Mouse (Mus musculus) cerebellum, adult (tissue): ENCODE results near the gene Pfkfb4.

Source experiments
- ATAC-seq: cut with Nextera tagmentation; 2 replicates; pipeline ENCODE4 v1.9.2; 2017; ENCODE audit warnings: mild to moderate bottlenecking, moderate library complexity, mixed read lengths; ENCODE audit not compliant: insufficient number of reproducible peaks, low FRiP score, low TSS enrichment

Pfkfb4 gene

GRCm38 (mm10) chr9:109055271-109056030, 63.9 kb downstream of the Pfkfb4 start:
- no peak for ATAC-seq

GRCm38 (mm10) chr9:109056081-109056690, 64.6 kb downstream of the Pfkfb4 start:
- ATAC-seq: no peak

- ATAC-seq: no peak
Measured at GRCm38 (mm10) chr9:109056916-109057315, 65.3 kb downstream of the Pfkfb4 start.

- ATAC-seq: no peak
Measured at GRCm38 (mm10) chr9:109057543-109057942, 66.0 kb downstream of the Pfkfb4 start.

GRCm38 (mm10) chr9:109058006-109058765, 66.6 kb downstream of the Pfkfb4 start:
- ATAC-seq: no peak

- peak; percentile 69 for ATAC-seq
Measured at GRCm38 (mm10) chr9:109059136-109059903, 67.7 kb downstream of the Pfkfb4 start, which contains the start of gene Trex1. Trex1 (minus strand) TSS chr9:109059734.

- ATAC-seq: no peak
Measured at GRCm38 (mm10) chr9:109060184-109060897, 68.8 kb downstream of the Pfkfb4 start.

GRCm38 (mm10) chr9:109060898-109061295, 69.3 kb downstream of the Pfkfb4 start:
- ATAC-seq: no peak

GRCm38 (mm10) chr9:109068095-109068735, 76.6 kb downstream of the Pfkfb4 start:
- ATAC-seq: no peak

GRCm38 (mm10) chr9:109073661-109074573, 82.3 kb downstream of the Pfkfb4 start, which contains the start of gene Atrip:
Atrip (minus strand) TSS chr9:109074124.
- peak; percentile 98 for ATAC-seq

GRCm38 (mm10) chr9:109080516-109080915, 88.9 kb downstream of the Pfkfb4 start:
- ATAC-seq: no peak

GRCm38 (mm10) chr9:109081749-109082123, 90.2 kb downstream of the Pfkfb4 start:
- no peak for ATAC-seq
